Mouse (Mus musculus) erythroid progenitor cell, adult 5-6 weeks (primary cell): ENCODE data around the gene Opcml. TPM values are rescaled to one million over a fixed set of nuclear protein-coding genes. Genes with fewer than 3 reads are reported as not detected.

Source experiments
- ATAC-seq: replicated peaks from 2 replicates; pipeline ENCODE4 v1.8.0; 2016; ENCODE audit warnings: moderate number of reproducible peaks, mild to moderate bottlenecking, moderate TSS enrichment, inconsistent platforms; ENCODE audit not compliant: poor library complexity, low FRiP score, severe bottlenecking
- total RNA-seq, 2 experiments: library from RNA; stranded (forward) in 1 of 2; stranded (reverse) in 1 of 2; fragments of 150-400 nt in 1 of 2; fragments of 186-747, 209-891 nt in 1 of 2; gene quantifications; 2 replicates each; pipeline versions ENCODE4 v1.2.3 to v1.2.4; 2015 to 2017; ENCODE audit warnings: low replicate concordance in 2 of 2

Gene Opcml
- total RNA-seq, 2 experiments from 2014 or later = not detected

DNA sequence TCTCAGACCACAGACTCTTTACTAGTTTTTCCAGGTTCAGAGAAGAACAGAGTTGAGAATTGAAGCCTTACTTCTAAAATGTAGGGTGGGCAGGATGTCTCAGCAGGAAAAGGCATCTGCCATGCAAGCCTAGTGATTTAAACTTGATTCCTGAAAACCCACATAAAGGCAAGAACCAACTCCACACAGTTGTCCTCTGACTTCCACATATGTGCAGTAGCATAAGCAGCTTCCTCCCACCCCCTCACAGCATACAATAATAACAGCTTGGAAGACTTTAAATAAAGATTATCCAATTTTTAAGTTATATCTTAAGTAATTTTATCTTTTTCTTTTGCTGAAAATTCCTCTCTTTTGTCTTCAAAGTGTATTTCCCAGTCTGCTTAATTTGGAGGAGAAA lies 1150.3 kb downstream of the Opcml start:
- ATAC-seq = no peak

GRCm38 (mm10) chr9:28969455-28969854 lies 1178.9 kb downstream of the Opcml start:
- no peak for ATAC-seq
